In the genomic region with DNA sequence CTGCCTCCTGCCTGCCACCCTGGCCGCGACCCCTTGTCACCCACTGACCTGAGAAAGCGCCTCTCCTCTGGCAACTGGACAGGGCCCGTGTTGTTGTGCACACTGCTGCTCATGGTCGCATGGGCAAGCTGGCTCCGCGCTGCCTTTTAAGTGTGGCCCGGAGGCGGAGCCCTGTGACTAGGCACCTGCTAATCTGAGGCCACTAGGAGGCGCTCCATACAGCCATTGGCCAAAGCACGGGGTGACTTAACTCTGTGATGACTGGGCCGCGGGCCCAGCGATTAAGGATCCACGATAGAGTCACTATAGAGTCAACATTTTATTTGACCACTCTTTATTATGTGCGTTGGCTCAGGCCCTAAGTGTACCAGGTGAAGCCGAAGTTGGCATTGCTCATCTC, we compare ENCODE assay signal across 9 mouse cellular contexts. TPM values are rescaled to one million over a fixed set of nuclear protein-coding genes. Genes with fewer than 3 reads are reported as not detected.
DNase-seq lines count a peak whose midpoint lies in the region; ATAC-seq and TF ChIP-seq lines count a peak whose summit lies in the region.
"Had no signal": no experiment of that assay in that cellular context is flagged by ENCODE, and none has a peak within 500 bp of the region (broad histone marks: within the 10 kb centered on the region; RNA-seq: fewer than 3 reads in every experiment).

No protein-coding gene starts in this region.

- H3K9ac ChIP-seq in kidney, embryonic 14.5 days (ENCODE audit: low read depth, low read length), result no peak overlapping the region
- no peak overlapping the region for H3K9ac ChIP-seq in ES-Bruce4 (ENCODE audit: low read depth, poor library complexity, severe bottlenecking)
- H3K9ac ChIP-seq in forebrain, embryonic 11.5 days (ENCODE audit: low read length), result no peak overlapping the region

- no peak overlapping the region for H3K4me2 ChIP-seq in kidney, embryonic 14.5 days (replicated peaks; ENCODE audit: low read depth, low read length)
- H3K4me2 ChIP-seq in forebrain, embryonic 11.5 days (ENCODE audit: low read depth, low read length, severe bottlenecking), result no peak overlapping the region

- H3K27me3 ChIP-seq in kidney, embryonic 14.5 days (ENCODE audit: control insufficient read depth, insufficient read depth, low read length), result peaks cover 21% of the 10 kb centered on the region
- H3K27me3 ChIP-seq in ES-Bruce4 (ENCODE audit: control insufficient read depth, insufficient read depth, low read length, poor library complexity, severe bottlenecking), result no peaks in the 10 kb centered on the region
- peaks cover 19% of the 10 kb centered on the region for H3K27me3 ChIP-seq in forebrain, embryonic 11.5 days (ENCODE audit: control insufficient read depth, insufficient read depth, low read length)

- H3K4me3 ChIP-seq in kidney, embryonic 14.5 days (ENCODE audit: low read length), result no peak overlapping the region
- no peak overlapping the region for H3K4me3 ChIP-seq in ES-Bruce4 (ENCODE audit: low read depth, low read length)
- no peak overlapping the region for H3K4me3 ChIP-seq in forebrain, embryonic 11.5 days (ENCODE audit: low read depth, low read length)

- no peaks in the 10 kb centered on the region for H3K9me3 ChIP-seq in kidney, embryonic 14.5 days (ENCODE audit: control insufficient read depth, low read length)
- no peaks in the 10 kb centered on the region for H3K9me3 ChIP-seq in ES-Bruce4 (replicated peaks; ENCODE audit: control insufficient read depth, insufficient read depth, low read length, poor library complexity, severe bottlenecking)
- no peaks in the 10 kb centered on the region for H3K9me3 ChIP-seq in forebrain, embryonic 11.5 days (ENCODE audit: control insufficient read depth, low read length)

- TF ChIP-seq EP300 in ES-Bruce4 (IDR thresholded peaks at IDR 0.05; ENCODE audit: insufficient read depth, low read depth, low read length), result no peak

- WGBS in kidney, embryonic 14.5 days, result 43% methylated on average over 17 of the region's 17 CpGs
- WGBS in forebrain, embryonic 11.5 days, result 24% methylated on average over 17 of the region's 17 CpGs

- ATAC-seq in kidney, embryonic 14.5 days (ENCODE audit: low FRiP score, low TSS enrichment), result no peak
- peak; percentile 16 for ATAC-seq in forebrain, embryonic 11.5 days (replicated peaks; ENCODE audit: low FRiP score)
- peak; percentile 61 for ATAC-seq in megakaryocyte, adult 5-6 weeks (ENCODE audit: poor library complexity, severe bottlenecking)

- no peak for TF ChIP-seq POLR2A in ES-Bruce4 (IDR thresholded peaks at IDR 0.05; ENCODE audit: insufficient read depth, low read length)

- DNase-seq in kidney, adult 11 months, result peak; percentile 47
- DNase-seq in c-Kit-positive CD71-negative TER-119-negative erythroid progenitor cells, embryonic 14.5 days (ENCODE audit: low read depth), result peak; percentile 53
- peak; percentile 85 for DNase-seq in forebrain, embryonic 11.5 days (ENCODE audit: low spot score)
- peak; percentile 69 to 70 for DNase-seq in layer of hippocampus, postnatal 10 days (ENCODE audit: low spot score in 2 of 2)
- DNase-seq in thymus, postnatal 4 days, result peak; percentile 79

- peak; percentile 85 for TF ChIP-seq CTCF in ES-Bruce4 (IDR thresholded peaks at IDR 0.05; ENCODE audit: low read depth, low read length)

- no peak overlapping the region for H3K27ac ChIP-seq in kidney, embryonic 14.5 days (ENCODE audit: low read depth, low read length)
- H3K27ac ChIP-seq in ES-Bruce4 (ENCODE audit: insufficient read depth, low read length), result no peak overlapping the region
- no peak overlapping the region for H3K27ac ChIP-seq in forebrain, embryonic 11.5 days (ENCODE audit: low read depth, low read length)

- H3K4me1 ChIP-seq in kidney, embryonic 14.5 days (ENCODE audit: control insufficient read depth, insufficient read depth, low read length), result peaks cover 6% of the 10 kb centered on the region; the same call in 1 of the 2 replicates
- H3K4me1 ChIP-seq in ES-Bruce4 (ENCODE audit: control insufficient read depth, insufficient read depth, low read length), result peaks cover 6% of the 10 kb centered on the region
- 0 out of 2 replicates have a peak, but pooled peaks cover 5% of the 10 kb centered on the region for H3K4me1 ChIP-seq in forebrain, embryonic 11.5 days (replicated peaks; ENCODE audit: control insufficient read depth, insufficient read depth, low read length)

- H3K36me3 ChIP-seq in kidney, embryonic 14.5 days (ENCODE audit: control insufficient read depth, insufficient read depth, low read length), result peaks cover 19% of the 10 kb centered on the region; the same call in 1 of the 2 replicates
- H3K36me3 ChIP-seq in ES-Bruce4 (ENCODE audit: control insufficient read depth, insufficient read depth, low read length, poor library complexity, severe bottlenecking), result 0 out of 2 replicates have a peak, but pooled peaks cover 7% of the 10 kb centered on the region
- H3K36me3 ChIP-seq in forebrain, embryonic 11.5 days (ENCODE audit: control insufficient read depth, insufficient read depth, low read length), result no peaks in the 10 kb centered on the region

RNA-seq across cellular contexts. Expression of gene Cilp2, which starts 6.4 kb away (rescaled TPM):
- polyA plus RNA-seq in kidney, embryonic 14.5 days (2014; fragmentation: Nextera tagmentation; extraction: Ambion mirVana), result 0.58 and 0.77 TPM in 2 replicates
- 0.96 and 1.2 TPM in 2 replicates for polyA plus RNA-seq in ES-Bruce4 (2011; ENCODE audit: insufficient read depth, insufficient read length, low read depth, missing spikeins)
- 0.20 and 0.35 TPM in 2 replicates for polyA plus RNA-seq in forebrain, embryonic 11.5 days (2014; fragmentation: Nextera tagmentation; extraction: Ambion mirVana)
- total RNA-seq in layer of hippocampus, postnatal 10 days (2021), result 1 to 10 TPM; 2.5 to 2.8 TPM
- total RNA-seq in megakaryocyte, adult 5-6 weeks (2015), result not detected in 2 replicates
- total RNA-seq in megakaryocyte, adult 5-6 weeks (2017), result not detected in 2 replicates
- total RNA-seq: neutrophil, adult 5-6 weeks had no signal

RNA-seq across cellular contexts. Expression of gene Tssk6, which starts 8.1 kb away (rescaled TPM):
- polyA plus RNA-seq in kidney, embryonic 14.5 days (2014; fragmentation: Nextera tagmentation; extraction: Ambion mirVana), result 2.7 and 5.1 TPM in 2 replicates
- not detected in 2 replicates for polyA plus RNA-seq in ES-Bruce4 (2011; ENCODE audit: insufficient read depth, insufficient read length, low read depth, missing spikeins)
- polyA plus RNA-seq in forebrain, embryonic 11.5 days (2014; fragmentation: Nextera tagmentation; extraction: Ambion mirVana), result 5.2 and 6.0 TPM in 2 replicates
- total RNA-seq in layer of hippocampus, postnatal 10 days (2021), result under 1 TPM; 0.49 to 0.62 TPM
- 0.27 TPM in 1 of 2 replicates, not detected in the other for total RNA-seq in megakaryocyte, adult 5-6 weeks (2015)
- total RNA-seq in megakaryocyte, adult 5-6 weeks (2017), result 0.16 and 0.26 TPM in 2 replicates

RNA-seq across cellular contexts. Expression of gene Ndufa13, which starts 8.5 kb away (rescaled TPM):
- 192 and 272 TPM in 2 replicates for polyA plus RNA-seq in kidney, embryonic 14.5 days (2014; fragmentation: Nextera tagmentation; extraction: Ambion mirVana)
- polyA plus RNA-seq in ES-Bruce4 (2011; ENCODE audit: insufficient read depth, insufficient read length, low read depth, missing spikeins), result 70.5 and 70.8 TPM in 2 replicates
- 153 and 155 TPM in 2 replicates for polyA plus RNA-seq in forebrain, embryonic 11.5 days (2014; fragmentation: Nextera tagmentation; extraction: Ambion mirVana)
- 100 to 1,000 TPM; 137 to 147 TPM for total RNA-seq in layer of hippocampus, postnatal 10 days (2021)
- 63.4 and 75.7 TPM in 2 replicates for total RNA-seq in megakaryocyte, adult 5-6 weeks (2015)
- 120 and 143 TPM in 2 replicates for total RNA-seq in megakaryocyte, adult 5-6 weeks (2017)

RNA-seq across cellular contexts. Expression of gene Yjefn3, which starts 8.6 kb away (rescaled TPM):
- 1.7 and 3.3 TPM in 2 replicates for polyA plus RNA-seq in kidney, embryonic 14.5 days (2014; fragmentation: Nextera tagmentation; extraction: Ambion mirVana)
- polyA plus RNA-seq in ES-Bruce4 (2011; ENCODE audit: insufficient read depth, insufficient read length, low read depth, missing spikeins), result 3.4 and 4.2 TPM in 2 replicates
- polyA plus RNA-seq in forebrain, embryonic 11.5 days (2014; fragmentation: Nextera tagmentation; extraction: Ambion mirVana), result 4.0 and 4.4 TPM in 2 replicates
- 10 to 100 TPM; 11.8 to 14.1 TPM for total RNA-seq in layer of hippocampus, postnatal 10 days (2021)
- 3.1 TPM in 1 of 2 replicates, not detected in the other for total RNA-seq in megakaryocyte, adult 5-6 weeks (2015)
- not detected in 2 replicates for total RNA-seq in megakaryocyte, adult 5-6 weeks (2017)
- total RNA-seq: neutrophil, adult 5-6 weeks had no signal
